Mouse (Mus musculus): ENCODE data around the gene Tacc2.

Gene Tacc2

GRCm38 (mm10) chr7:130690869-130691268 is 113.6 kb downstream of the Tacc2 start:
- no peak for DNase-seq (ENCODE audit: low spot score)

DNA sequence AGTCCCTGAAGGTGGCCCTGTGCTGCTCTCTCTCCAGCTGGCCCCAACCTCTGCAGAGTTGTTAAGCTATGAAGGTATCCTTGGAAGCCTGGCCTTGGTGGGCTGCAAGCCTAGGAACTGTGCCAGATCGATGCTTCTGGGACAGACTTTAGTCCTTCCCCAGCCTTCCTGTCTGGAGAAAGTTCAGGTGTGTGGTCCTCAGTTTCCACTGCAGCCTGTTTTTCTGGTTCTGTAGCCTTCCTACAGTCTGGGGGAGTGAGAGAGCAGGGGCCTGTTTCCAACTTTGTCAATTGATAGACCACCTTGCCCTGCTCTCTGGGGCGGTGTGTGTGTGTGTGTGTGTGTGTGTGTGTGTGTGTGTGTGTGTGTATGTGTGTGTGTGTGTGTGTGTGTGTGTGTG is 114.7 kb downstream of the Tacc2 start:
- no peak for DNase-seq (ENCODE audit: low spot score)

- DNase-seq (ENCODE audit: low spot score), result no peak
Observed at GRCm38 (mm10) chr7:130692392-130692942, 115.2 kb downstream of the Tacc2 start.

GRCm38 (mm10) chr7:130692943-130693799 is 115.9 kb downstream of the Tacc2 start:
- no peak for DNase-seq (ENCODE audit: low spot score)

GRCm38 (mm10) chr7:130693800-130694193 is 116.6 kb downstream of the Tacc2 start:
- no peak for DNase-seq (ENCODE audit: low spot score)

DNA sequence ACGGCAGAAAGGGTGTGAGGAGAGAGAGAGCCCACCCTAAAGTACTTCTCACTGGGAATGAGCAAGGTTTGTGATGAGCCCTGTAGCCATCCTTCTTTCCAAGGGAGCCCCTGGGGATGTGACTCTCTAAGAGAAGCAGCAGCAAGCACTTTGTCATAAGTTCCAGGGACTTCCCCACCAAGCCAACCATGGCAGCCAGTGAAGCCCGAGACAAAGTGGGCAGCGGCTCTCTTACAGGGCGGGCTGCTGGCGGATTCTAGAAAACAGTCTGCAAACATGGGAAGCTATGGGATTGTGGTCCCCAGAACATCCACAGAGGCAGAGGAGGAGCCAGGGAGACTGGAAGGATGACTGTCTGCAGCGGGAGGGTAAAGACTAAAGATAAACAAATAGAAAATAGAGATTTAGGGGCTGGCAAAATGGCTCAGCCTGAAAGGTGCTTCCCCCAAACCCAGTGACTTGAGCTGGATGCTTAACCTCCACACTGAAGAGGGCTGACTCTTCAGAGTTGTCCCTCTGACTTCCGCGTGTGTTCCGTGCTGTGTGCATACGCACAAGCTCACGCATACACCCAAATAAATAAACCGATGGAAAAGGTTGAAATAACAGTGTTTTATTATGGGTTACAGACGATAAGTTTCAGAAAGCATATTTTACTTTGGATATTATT is 118.6 kb downstream of the Tacc2 start:
- no peak for DNase-seq (ENCODE audit: low spot score)

DNA sequence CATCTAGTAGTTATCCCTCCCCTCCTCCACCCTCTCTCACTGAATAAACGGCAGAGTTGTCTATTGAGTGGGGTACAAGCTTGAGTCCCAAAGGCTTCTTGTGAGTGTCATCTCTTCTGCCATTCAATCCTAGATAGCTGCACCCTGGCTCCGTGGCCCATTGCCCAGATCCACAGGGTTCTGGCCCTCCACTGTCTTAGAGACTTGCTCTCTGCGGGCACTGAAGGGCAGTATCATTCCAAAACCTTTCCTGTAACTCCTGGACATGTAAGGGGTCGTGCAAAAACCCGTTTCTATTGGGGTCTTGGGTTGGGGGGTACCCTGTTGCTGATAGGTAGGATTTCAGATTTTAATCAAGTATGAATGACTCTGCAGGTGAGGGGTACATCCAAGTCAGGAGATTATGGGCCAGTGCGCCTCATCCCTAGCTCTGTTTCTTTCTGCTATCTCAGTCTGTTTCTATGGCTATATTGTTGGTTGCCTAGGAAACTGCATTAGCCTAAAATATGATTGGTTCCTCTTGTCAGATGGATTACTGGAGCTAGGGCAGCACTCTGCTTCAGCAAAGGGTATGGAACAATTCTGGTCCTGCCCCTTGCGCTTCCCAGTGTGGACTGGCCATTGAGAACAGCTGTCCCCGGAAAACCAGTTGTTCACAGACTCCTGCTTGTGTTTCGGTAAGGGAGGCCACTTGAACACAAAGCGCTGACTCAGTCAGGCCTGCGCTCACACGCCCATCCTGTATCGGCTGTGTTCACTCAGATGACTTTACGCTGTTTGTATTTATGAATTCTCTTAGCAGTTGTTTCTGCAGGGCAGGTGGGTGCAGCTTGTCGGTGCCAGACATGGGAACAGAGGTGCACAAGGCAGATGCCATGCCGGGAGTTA is 119.4 kb downstream of the Tacc2 start:
- DNase-seq (ENCODE audit: low spot score), result no peak

DNA sequence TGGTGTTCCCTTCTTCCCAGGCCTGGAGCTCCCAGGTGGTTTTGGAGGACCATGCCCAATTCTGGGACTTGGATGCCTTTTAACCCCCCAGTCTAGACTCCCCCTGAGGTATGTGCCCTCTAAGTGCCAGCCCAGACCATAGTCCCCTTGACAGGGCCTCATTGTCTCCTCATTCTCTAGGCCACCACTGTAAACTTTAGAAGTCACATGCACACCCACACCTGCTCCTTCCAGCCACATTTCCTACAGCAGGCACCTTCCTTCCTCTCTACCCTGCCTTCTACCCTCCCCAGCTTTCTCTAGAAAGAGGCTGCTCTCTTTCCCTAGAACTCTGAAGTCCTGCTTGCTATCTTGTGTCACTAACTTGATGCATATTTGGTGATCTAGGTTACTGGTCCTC is 121.2 kb downstream of the Tacc2 start:
- DNase-seq (ENCODE audit: low spot score), result no peak

DNA sequence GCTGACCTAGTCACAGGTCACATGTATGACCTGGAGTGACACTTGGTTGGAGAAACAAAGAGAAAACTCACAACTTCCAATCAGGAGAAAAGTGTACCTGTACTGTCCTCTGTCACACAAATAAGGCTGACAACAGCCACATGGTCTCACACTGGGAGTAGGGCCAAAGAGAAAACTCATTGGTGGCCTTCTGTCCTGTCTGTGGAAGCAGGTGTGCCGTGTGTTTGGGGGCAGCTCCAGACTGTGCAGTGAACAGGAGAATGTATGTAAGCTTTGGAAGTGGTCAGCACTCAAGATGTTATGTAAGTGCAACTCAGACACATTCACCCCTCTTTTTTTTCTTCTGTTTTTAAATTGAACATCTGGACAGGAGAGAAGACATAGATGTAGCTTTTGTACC is 124.1 kb downstream of the Tacc2 start:
- DNase-seq (ENCODE audit: low spot score), result no peak

DNA sequence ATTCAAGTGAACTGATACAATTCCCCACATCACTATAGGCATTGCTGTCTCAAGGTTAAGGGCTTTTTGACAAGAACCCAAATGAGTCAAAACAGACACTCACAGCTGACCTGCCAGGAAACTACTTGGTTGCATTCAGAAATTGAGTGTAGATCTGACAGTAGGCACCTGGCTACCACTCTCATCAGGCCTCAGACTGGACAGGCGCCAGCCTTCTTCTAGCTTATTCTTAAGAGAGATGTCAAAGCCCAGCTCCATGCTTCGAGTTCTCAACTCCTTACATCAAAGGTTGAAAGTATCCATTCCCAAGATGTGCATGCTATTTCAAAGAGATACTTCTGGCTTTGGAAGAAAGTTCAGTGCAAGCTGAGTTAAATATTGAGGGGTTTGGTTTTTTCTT is 128.0 kb downstream of the Tacc2 start:
- no peak for DNase-seq (ENCODE audit: low spot score)

- DNase-seq (ENCODE audit: low spot score), result no peak
Observed at GRCm38 (mm10) chr7:130708940-130709339, 131.7 kb downstream of the Tacc2 start.

DNA sequence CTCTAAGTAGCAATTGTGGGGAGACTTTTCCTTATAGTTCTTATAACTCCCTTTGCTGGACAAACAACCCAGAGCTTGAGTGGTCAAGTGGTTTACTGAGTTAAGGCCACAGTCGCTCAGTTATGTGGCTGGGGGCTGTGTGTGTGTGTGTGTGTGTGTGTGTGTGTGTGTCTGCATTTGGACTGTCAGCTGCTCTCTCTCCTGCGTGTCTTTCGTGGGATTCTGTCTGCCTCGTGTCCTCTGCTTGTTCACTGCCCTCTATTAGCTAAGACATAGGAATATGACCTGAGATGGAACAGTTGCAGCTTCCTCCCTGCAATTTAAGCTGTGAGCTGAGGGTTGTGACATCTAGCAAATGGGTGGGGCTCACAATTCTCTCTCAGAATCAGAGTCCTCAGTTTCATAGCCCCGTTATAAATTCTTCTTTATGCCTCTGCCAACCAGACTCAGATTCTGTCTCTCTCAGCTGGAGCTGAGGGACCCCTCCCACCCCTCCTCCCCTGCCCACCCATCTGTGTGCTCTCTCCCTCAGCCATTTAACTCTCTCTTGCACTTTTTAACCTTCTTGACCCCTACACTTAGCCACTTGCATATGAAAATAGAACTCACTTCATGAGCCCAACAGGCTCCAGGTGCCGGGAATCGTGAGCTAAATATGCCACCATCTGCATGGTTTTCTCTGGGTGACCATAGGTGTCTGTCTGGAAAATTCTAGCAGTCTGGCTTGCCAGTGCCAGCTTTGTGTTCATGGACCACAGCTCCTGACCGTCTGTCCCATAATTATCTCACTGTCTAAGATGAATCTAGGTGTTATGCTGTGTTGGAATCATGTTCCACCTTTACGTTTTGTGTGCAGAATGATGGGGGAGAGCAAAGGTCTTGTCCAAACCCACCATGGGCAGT is 132.4 kb downstream of the Tacc2 start:
- no peak for DNase-seq (ENCODE audit: low spot score)

GRCm38 (mm10) chr7:130711851-130712250 is 134.6 kb downstream of the Tacc2 start:
- DNase-seq (ENCODE audit: low spot score), result no peak

DNA sequence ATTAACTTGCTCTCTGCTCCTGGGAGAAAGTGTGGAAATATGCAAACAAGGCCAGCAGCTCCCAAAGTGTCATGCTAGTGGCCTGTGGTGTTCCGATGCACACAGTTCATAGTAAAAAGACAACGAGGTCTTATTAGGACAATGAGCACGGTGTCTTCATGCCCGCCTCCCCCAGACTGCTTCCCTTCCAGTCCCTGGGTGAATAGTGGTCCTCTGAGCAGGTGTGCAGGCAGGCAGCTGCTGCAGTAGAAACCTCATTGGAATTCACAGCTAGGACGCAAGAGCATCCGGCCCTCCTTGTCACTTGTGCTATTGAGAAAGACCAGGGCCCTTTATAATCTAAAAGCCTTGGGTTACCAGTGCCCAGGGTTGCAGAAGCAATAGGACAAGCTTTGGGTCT is 136.1 kb downstream of the Tacc2 start:
- DNase-seq (ENCODE audit: low spot score), result peak; percentile 20

DNA sequence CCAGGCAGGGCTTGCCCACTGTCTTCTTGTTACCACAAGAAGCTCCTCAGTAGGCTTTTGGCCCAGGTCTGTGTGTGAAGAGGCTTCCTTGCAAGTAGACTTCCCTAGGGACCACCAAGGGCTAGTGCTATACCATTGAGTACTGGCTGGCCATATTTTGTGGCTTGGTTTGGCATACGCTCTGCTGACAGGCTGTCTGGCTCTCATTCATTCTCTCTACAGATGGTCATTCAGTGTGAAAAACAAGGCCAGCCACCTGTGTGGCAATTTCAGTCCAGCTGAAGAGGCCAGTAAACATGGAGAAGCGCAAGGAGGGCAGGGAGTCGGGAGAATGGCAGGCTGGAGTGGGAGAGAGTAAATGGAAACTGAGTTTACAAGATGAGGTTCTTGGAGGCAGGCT is 138.2 kb downstream of the Tacc2 start:
- DNase-seq (ENCODE audit: low spot score), result no peak

GRCm38 (mm10) chr7:130716341-130716740 is 139.1 kb downstream of the Tacc2 start:
- DNase-seq (ENCODE audit: low spot score), result no peak

DNA sequence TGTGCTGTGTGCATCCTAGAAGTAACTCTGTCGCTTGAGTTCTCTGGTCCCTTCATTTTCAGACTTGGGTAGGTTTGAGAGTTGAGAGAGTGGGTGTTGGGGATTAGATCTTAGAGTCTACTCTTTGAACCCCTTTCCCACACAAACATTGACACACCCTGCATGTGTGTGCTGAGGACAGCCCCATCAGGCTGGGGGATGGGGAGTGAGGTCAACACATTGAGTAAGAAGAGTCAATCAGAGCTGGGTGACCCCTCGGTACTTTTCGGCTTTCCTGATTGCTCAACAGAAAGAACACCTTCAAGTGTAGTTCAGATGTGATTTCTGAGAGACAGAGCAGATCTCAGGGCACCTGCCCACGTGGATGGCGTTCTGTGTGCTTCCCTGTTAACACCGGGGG is 139.8 kb downstream of the Tacc2 start:
- no peak for DNase-seq (ENCODE audit: low spot score)

DNA sequence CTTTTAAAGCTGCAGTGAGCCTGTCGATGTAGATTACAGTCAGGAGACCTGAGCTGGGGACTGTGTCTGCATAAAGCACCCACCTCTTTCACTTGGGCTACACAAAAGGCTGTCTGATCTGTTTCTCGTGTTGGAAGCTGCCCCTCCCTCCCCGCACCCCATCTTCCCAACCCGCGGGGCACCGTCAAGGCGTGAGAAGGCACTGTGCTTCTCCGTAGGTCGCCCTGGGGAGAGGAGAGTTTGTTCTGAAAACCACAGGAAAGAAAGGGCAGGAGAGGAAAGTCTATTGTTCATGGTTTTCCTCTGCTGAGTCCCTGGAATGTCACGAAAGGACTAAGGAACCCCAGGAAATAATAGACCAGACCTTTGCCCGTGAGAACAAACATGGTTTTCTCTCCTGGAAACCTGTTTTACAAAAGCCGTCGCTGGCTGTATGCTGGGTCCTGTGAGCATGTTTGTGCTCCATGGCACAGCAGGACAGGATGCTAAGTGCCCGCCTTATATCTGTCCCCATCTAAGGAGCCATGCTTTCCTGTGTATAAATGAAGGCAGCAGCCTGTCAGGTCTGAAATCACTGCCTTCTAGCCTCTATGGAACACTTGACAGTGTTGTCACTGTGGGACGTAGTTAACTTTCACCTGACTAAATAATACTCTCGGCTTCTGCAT is 142.8 kb downstream of the Tacc2 start:
- no peak for DNase-seq (ENCODE audit: low spot score)

- DNase-seq (ENCODE audit: low spot score), result no peak
Observed at GRCm38 (mm10) chr7:130720646-130721335, 143.6 kb downstream of the Tacc2 start.

GRCm38 (mm10) chr7:130726185-130726584 is 148.9 kb downstream of the Tacc2 start:
- DNase-seq (ENCODE audit: low spot score), result no peak

Data from MN1 (cell line).